Comparison of ENCODE assay signal across 8 mouse cellular contexts in genomic region chr1:178527185-178527546, GRCm38 (mm10). TPM values are rescaled to one million over a fixed set of nuclear protein-coding genes. Genes with fewer than 3 reads are reported as not detected.
A peak's percentile ranks its signal among the peaks of the same experiment; 100 is the strongest.
DNase-seq lines count a peak whose midpoint lies in the region; ATAC-seq and TF ChIP-seq lines count a peak whose summit lies in the region.

No protein-coding gene starts in this region.

- peak; percentile 71 for DNase-seq in WW6 (ENCODE audit: low read depth, low spot score)
- DNase-seq in cerebellum, postnatal 36 days: peak; percentile 82 to 87
- DNase-seq in gastrocnemius, adult 2 months: peak; percentile 73
- peak; percentile 96 for DNase-seq in hindbrain, postnatal 0 days (ENCODE audit: low spot score)
- peak; percentile 71 to 79 for DNase-seq in left cerebral cortex, adult 18-20 months (ENCODE audit: low spot score in 2 of 2)
- DNase-seq in lung, postnatal 4 days: peak; percentile 62 to 76
- DNase-seq in retina, postnatal 7 days (ENCODE audit: low read depth, low spot score): peak; percentile 78
- peak; percentile 67 for DNase-seq in urinary bladder, postnatal 14 days (ENCODE audit: low spot score)

- intact Hi-C loops in gastrocnemius, adult 2 months (cut with DNase I): loop anchor here (2.0 to 5.0 kb wide), 3 partner anchors 434 to 950 kb away; no protein-coding TSS in a partner anchor

- peaks cover 4% of the 10 kb centered on the region; the same call in 1 of the 2 replicates for H3K4me1 ChIP-seq in hindbrain, postnatal 0 days (ENCODE audit: insufficient read depth, low read length)

- H3K27ac ChIP-seq in gastrocnemius, adult 2 months: peak overlapping the region; percentile 81
- peak overlapping the region; percentile 90 for H3K27ac ChIP-seq in hindbrain, postnatal 0 days

- no peaks in the 10 kb centered on the region for H3K9me3 ChIP-seq in hindbrain, postnatal 0 days (ENCODE audit: low read length)

- WGBS in hindbrain, postnatal 0 days: 0% methylated on average over 21 of the region's 21 CpGs

- H3K9ac ChIP-seq in hindbrain, postnatal 0 days (replicated peaks; ENCODE audit: low read length): peak overlapping the region; percentile 71; the same call in 1 of the 2 replicates

- H3K36me3 ChIP-seq in hindbrain, postnatal 0 days (ENCODE audit: insufficient read depth, low read length): no peaks in the 10 kb centered on the region

- H3K4me2 ChIP-seq in hindbrain, postnatal 0 days (ENCODE audit: low read depth, low read length): peak overlapping the region; percentile 100

- peak overlapping the region; percentile 75 for H3K4me3 ChIP-seq in gastrocnemius, adult 2 months
- H3K4me3 ChIP-seq in hindbrain, postnatal 0 days (ENCODE audit: low read length): peak overlapping the region; percentile 70

- 0 out of 2 replicates have a peak, but pooled peaks cover 3% of the 10 kb centered on the region for H3K27me3 ChIP-seq in hindbrain, postnatal 0 days (ENCODE audit: insufficient read depth, low read length)

- peak; percentile 79 for TF ChIP-seq CTCF in gastrocnemius, adult 2 months (IDR thresholded peaks at IDR 0.05)
- TF ChIP-seq CTCF in hindbrain, postnatal 0 days (IDR thresholded peaks at IDR 0.05; ENCODE audit: low read depth): peak; percentile 78

- peak; percentile 39; the same call in 1 of the 2 replicates for ATAC-seq in hindbrain, postnatal 0 days

RNA-seq across cellular contexts. Expression of gene Kif26b, which starts 1.8 kb away (rescaled TPM):
- total RNA-seq in gastrocnemius, adult 2 months (2021): 1 to 10 TPM; 1.9 to 3.5 TPM
- 59.7 and 60.5 TPM in 2 replicates for total RNA-seq in hindbrain, postnatal 0 days (2014; rRNA removed)
- polyA plus RNA-seq in hindbrain, postnatal 0 days (2015; fragmentation: Nextera tagmentation; extraction: Ambion mirVana): 5.2 and 5.8 TPM in 2 replicates
- 1 to 10 TPM; 8.6 to 9.0 TPM for total RNA-seq in left cerebral cortex, adult 18-20 months (2021)

Comparison
In these comparisons a context has a peak if more than half of its experiments do, and no peak if none do; other contexts are left out.
1. Peak in every context shown above with its lines: DNase-seq, ATAC-seq, H3K4me3 ChIP-seq and H3K27ac ChIP-seq.